Comparison of ENCODE assay signal across 10 mouse cellular contexts in genomic region chr15:99778148-99778547, GRCm38 (mm10). TPM values are rescaled to one million over a fixed set of nuclear protein-coding genes. Genes with fewer than 3 reads are reported as not detected.
DNase-seq lines count a peak whose midpoint lies in the region; ATAC-seq and TF ChIP-seq lines count a peak whose summit lies in the region.
"Had no signal": no experiment of that assay in that cellular context is flagged by ENCODE, and none has a peak within 500 bp of the region (broad histone marks: within the 10 kb centered on the region; RNA-seq: fewer than 3 reads in every experiment).

No protein-coding gene starts in this region.

- WGBS in forebrain, embryonic 14.5 days = 22% methylated on average over 7 of the region's 7 CpGs
- 18% methylated on average over 7 of the region's 7 CpGs for WGBS in forebrain, embryonic 16.5 days
- 33% methylated on average over 7 of the region's 7 CpGs for WGBS in limb, embryonic 14.5 days
- WGBS in limb, embryonic 10.5 days = 30% methylated on average over 7 of the region's 7 CpGs
- WGBS in bone marrow, adult 2 months = 39% methylated on average over 7 of the region's 7 CpGs

- peak; percentile 27; the same call in 1 of the 2 replicates for TF ChIP-seq CTCF in bone marrow, adult 2 months (IDR thresholded peaks at IDR 0.05; ENCODE audit: control insufficient read depth, insufficient read depth, low read length)

- peaks cover 28% of the 10 kb centered on the region for H3K36me3 ChIP-seq in forebrain, embryonic 14.5 days (ENCODE audit: control insufficient read depth, insufficient read depth, low read length)
- peaks cover 1% of the 10 kb centered on the region for H3K36me3 ChIP-seq in forebrain, embryonic 16.5 days (ENCODE audit: control insufficient read depth, insufficient read depth)
- H3K36me3 ChIP-seq in limb, embryonic 14.5 days (ENCODE audit: control insufficient read depth, insufficient read depth, low read length) = peaks cover 50% of the 10 kb centered on the region
- peaks cover 61% of the 10 kb centered on the region for H3K36me3 ChIP-seq in limb, embryonic 10.5 days

- no peaks in the 10 kb centered on the region for H3K27me3 ChIP-seq in forebrain, embryonic 14.5 days (replicated peaks; ENCODE audit: control insufficient read depth, insufficient read depth, low read length)
- H3K27me3 ChIP-seq in forebrain, embryonic 16.5 days (replicated peaks; ENCODE audit: control insufficient read depth, insufficient read depth, low read length) = no peaks in the 10 kb centered on the region
- H3K27me3 ChIP-seq in limb, embryonic 14.5 days (ENCODE audit: control insufficient read depth, insufficient read depth, low read length) = no peaks in the 10 kb centered on the region
- H3K27me3 ChIP-seq in limb, embryonic 10.5 days (ENCODE audit: low read depth, poor library complexity, severe bottlenecking) = no peaks in the 10 kb centered on the region
- H3K27me3 ChIP-seq: heart, embryonic 13.5 days; liver, embryonic 13.5 days had no signal

- no peak overlapping the region for H3K9ac ChIP-seq in forebrain, embryonic 14.5 days (ENCODE audit: low read length)
- H3K9ac ChIP-seq in forebrain, embryonic 16.5 days (replicated peaks; ENCODE audit: low read depth, low read length) = no peak overlapping the region
- no peak overlapping the region for H3K9ac ChIP-seq in limb, embryonic 14.5 days (ENCODE audit: low read depth, low read length, severe bottlenecking)
- H3K9ac ChIP-seq: heart, embryonic 13.5 days; liver, embryonic 13.5 days had no signal

- peak; percentile 86 for DNase-seq in forebrain, embryonic 14.5 days (ENCODE audit: low spot score)
- peak; percentile 73 for DNase-seq in limb, embryonic 14.5 days (ENCODE audit: low spot score)
- no peak for DNase-seq in limb, embryonic 10.5 days (ENCODE audit: low spot score)
- DNase-seq in lung, postnatal 10 days = peak; percentile 50
- DNase-seq in right cerebral cortex, postnatal 4 days = no peak
- no peak for DNase-seq in gastrocnemius, postnatal 14 days
- DNase-seq: liver, embryonic 13.5 days had no signal

- H3K4me1 ChIP-seq in forebrain, embryonic 14.5 days (ENCODE audit: control insufficient read depth, insufficient read depth, low read length) = no peaks in the 10 kb centered on the region
- H3K4me1 ChIP-seq in forebrain, embryonic 16.5 days (replicated peaks; ENCODE audit: control insufficient read depth, insufficient read depth, low read length) = no peaks in the 10 kb centered on the region
- H3K4me1 ChIP-seq in limb, embryonic 14.5 days (ENCODE audit: control insufficient read depth, insufficient read depth, low read length) = no peaks in the 10 kb centered on the region
- H3K4me1 ChIP-seq in limb, embryonic 10.5 days = no peaks in the 10 kb centered on the region
- no peaks in the 10 kb centered on the region for H3K4me1 ChIP-seq in bone marrow, adult 2 months (ENCODE audit: control insufficient read depth, insufficient read depth, low read length)
- H3K4me1 ChIP-seq: heart, embryonic 13.5 days had no signal

- no peak overlapping the region for H3K4me3 ChIP-seq in forebrain, embryonic 14.5 days (ENCODE audit: low read depth, low read length)
- no peak overlapping the region for H3K4me3 ChIP-seq in forebrain, embryonic 16.5 days (replicated peaks; ENCODE audit: low read length)
- no peak overlapping the region for H3K4me3 ChIP-seq in limb, embryonic 14.5 days (replicated peaks; ENCODE audit: low read length)
- no peak overlapping the region for H3K4me3 ChIP-seq in limb, embryonic 10.5 days
- H3K4me3 ChIP-seq in bone marrow, adult 2 months (replicated peaks; ENCODE audit: control insufficient read depth, low read depth, low read length) = no peak overlapping the region
- H3K4me3 ChIP-seq: heart, embryonic 13.5 days; liver, embryonic 13.5 days had no signal

- ATAC-seq in forebrain, embryonic 14.5 days = peak; percentile 44; the same call in 1 of the 2 replicates
- ATAC-seq in forebrain, embryonic 16.5 days = no peak; the same call in 1 of the 2 replicates
- no peak for ATAC-seq in limb, embryonic 14.5 days (ENCODE audit: low FRiP score, low read depth)

- H3K9me3 ChIP-seq in forebrain, embryonic 14.5 days (replicated peaks; ENCODE audit: control insufficient read depth, low read length) = no peaks in the 10 kb centered on the region
- no peaks in the 10 kb centered on the region for H3K9me3 ChIP-seq in forebrain, embryonic 16.5 days (ENCODE audit: control insufficient read depth, low read length)
- H3K9me3 ChIP-seq in limb, embryonic 14.5 days (ENCODE audit: control insufficient read depth, low read length) = no peaks in the 10 kb centered on the region
- no peaks in the 10 kb centered on the region for H3K9me3 ChIP-seq in limb, embryonic 10.5 days (replicated peaks)
- H3K9me3 ChIP-seq: heart, embryonic 13.5 days; liver, embryonic 13.5 days had no signal

- intact Hi-C loops in gastrocnemius, postnatal 14 days (cut with DNase I; ENCODE audit: low total_unique reads) = loop anchor here (5.0 to 10.0 kb wide), 3 partner anchors 51 to 183 kb away; partner anchors contain the start of genes Aqp5 and Cox14

- no peak for TF ChIP-seq POLR2A in limb, embryonic 14.5 days (IDR thresholded peaks at IDR 0.05; ENCODE audit: borderline replicate concordance, extremely low read depth, insufficient read depth, insufficient read length)
- TF ChIP-seq POLR2A in bone marrow, adult 2 months (IDR thresholded peaks at IDR 0.05; ENCODE audit: borderline replicate concordance, control insufficient read depth, low read depth, low read length) = no peak

- no peak overlapping the region for H3K4me2 ChIP-seq in forebrain, embryonic 14.5 days (ENCODE audit: low read length)
- H3K4me2 ChIP-seq in forebrain, embryonic 16.5 days (ENCODE audit: low read length) = no peak overlapping the region
- no peak overlapping the region for H3K4me2 ChIP-seq in limb, embryonic 14.5 days (replicated peaks; ENCODE audit: low read depth, low read length, severe bottlenecking)
- H3K4me2 ChIP-seq: heart, embryonic 13.5 days; liver, embryonic 13.5 days had no signal

- H3K27ac ChIP-seq in forebrain, embryonic 14.5 days (ENCODE audit: low read depth, low read length) = no peak overlapping the region
- no peak overlapping the region for H3K27ac ChIP-seq in forebrain, embryonic 16.5 days (ENCODE audit: low read length)
- H3K27ac ChIP-seq in limb, embryonic 14.5 days (replicated peaks; ENCODE audit: low read depth, low read length) = no peak overlapping the region
- H3K27ac ChIP-seq in limb, embryonic 10.5 days = no peak overlapping the region
- H3K27ac ChIP-seq in bone marrow, adult 2 months (ENCODE audit: control insufficient read depth, insufficient read depth, low read depth, low read length, poor library complexity) = no peak overlapping the region
- H3K27ac ChIP-seq: heart, embryonic 13.5 days; liver, embryonic 13.5 days had no signal

RNA-seq across cellular contexts. Expression of gene Cers5, which starts 5.5 kb away (rescaled TPM):
- polyA plus RNA-seq in forebrain, embryonic 14.5 days (2014; fragmentation: Nextera tagmentation; extraction: Ambion mirVana) = 71.9 and 72.5 TPM in 2 replicates
- polyA plus RNA-seq in forebrain, embryonic 16.5 days (2015; fragmentation: Nextera tagmentation; extraction: Ambion mirVana) = 74.7 and 77.9 TPM in 2 replicates
- polyA plus RNA-seq in limb, embryonic 14.5 days (2012; rRNA removed) = 75.1 and 89.2 TPM in 2 replicates
- polyA plus RNA-seq in limb, embryonic 14.5 days (2014; fragmentation: Nextera tagmentation; extraction: Ambion mirVana) = 84.9 and 85.8 TPM in 2 replicates
- 68.2 and 75.6 TPM in 2 replicates for polyA plus RNA-seq in limb, embryonic 10.5 days (2016; fragmentation: Nextera tagmentation; extraction: Ambion mirVana)
- polyA plus RNA-seq in bone marrow, adult 2 months (2011; ENCODE audit: insufficient read depth, insufficient read length, low replicate concordance, missing spikeins) = 10.8 and 33.1 TPM in 2 replicates
- total RNA-seq in gastrocnemius, postnatal 14 days (2021) = 10 to 100 TPM; 10.4 to 10.6 TPM

RNA-seq across cellular contexts. Expression of gene Cox14, which starts 52.7 kb away (rescaled TPM):
- polyA plus RNA-seq in forebrain, embryonic 14.5 days (2014; fragmentation: Nextera tagmentation; extraction: Ambion mirVana) = 195 and 238 TPM in 2 replicates
- polyA plus RNA-seq in forebrain, embryonic 16.5 days (2015; fragmentation: Nextera tagmentation; extraction: Ambion mirVana) = 151 and 164 TPM in 2 replicates
- 157 and 199 TPM in 2 replicates for polyA plus RNA-seq in limb, embryonic 14.5 days (2012; rRNA removed)
- polyA plus RNA-seq in limb, embryonic 14.5 days (2014; fragmentation: Nextera tagmentation; extraction: Ambion mirVana) = 174 and 194 TPM in 2 replicates
- 113 and 127 TPM in 2 replicates for polyA plus RNA-seq in limb, embryonic 10.5 days (2016; fragmentation: Nextera tagmentation; extraction: Ambion mirVana)
- 42.7 and 80.8 TPM in 2 replicates for polyA plus RNA-seq in bone marrow, adult 2 months (2011; ENCODE audit: insufficient read depth, insufficient read length, low replicate concordance, missing spikeins)
- 100 to 1,000 TPM; 182 TPM for total RNA-seq in gastrocnemius, postnatal 14 days (2021)

Comparison
In these comparisons a context has a peak if more than half of its experiments do, and no peak if none do; other contexts are left out.
1. DNase-seq: peak in forebrain, embryonic 14.5 days (single experiment), limb, embryonic 14.5 days (single experiment) and lung, postnatal 10 days (single experiment); none in limb, embryonic 10.5 days (single experiment), right cerebral cortex, postnatal 4 days (single experiment) and gastrocnemius, postnatal 14 days (single experiment).